Mouse (Mus musculus): ENCODE data around the gene Nceh1. TPM values are rescaled to one million over a fixed set of nuclear protein-coding genes. Genes with fewer than 3 reads are reported as not detected.
A peak's percentile ranks its signal among the peaks of the same experiment; 100 is the strongest.

Nceh1 gene
- polyA plus RNA-seq (2015; fragmentation: Nextera tagmentation; extraction: Ambion mirVana), result 9.4 and 10.1 TPM in 2 replicates

DNA sequence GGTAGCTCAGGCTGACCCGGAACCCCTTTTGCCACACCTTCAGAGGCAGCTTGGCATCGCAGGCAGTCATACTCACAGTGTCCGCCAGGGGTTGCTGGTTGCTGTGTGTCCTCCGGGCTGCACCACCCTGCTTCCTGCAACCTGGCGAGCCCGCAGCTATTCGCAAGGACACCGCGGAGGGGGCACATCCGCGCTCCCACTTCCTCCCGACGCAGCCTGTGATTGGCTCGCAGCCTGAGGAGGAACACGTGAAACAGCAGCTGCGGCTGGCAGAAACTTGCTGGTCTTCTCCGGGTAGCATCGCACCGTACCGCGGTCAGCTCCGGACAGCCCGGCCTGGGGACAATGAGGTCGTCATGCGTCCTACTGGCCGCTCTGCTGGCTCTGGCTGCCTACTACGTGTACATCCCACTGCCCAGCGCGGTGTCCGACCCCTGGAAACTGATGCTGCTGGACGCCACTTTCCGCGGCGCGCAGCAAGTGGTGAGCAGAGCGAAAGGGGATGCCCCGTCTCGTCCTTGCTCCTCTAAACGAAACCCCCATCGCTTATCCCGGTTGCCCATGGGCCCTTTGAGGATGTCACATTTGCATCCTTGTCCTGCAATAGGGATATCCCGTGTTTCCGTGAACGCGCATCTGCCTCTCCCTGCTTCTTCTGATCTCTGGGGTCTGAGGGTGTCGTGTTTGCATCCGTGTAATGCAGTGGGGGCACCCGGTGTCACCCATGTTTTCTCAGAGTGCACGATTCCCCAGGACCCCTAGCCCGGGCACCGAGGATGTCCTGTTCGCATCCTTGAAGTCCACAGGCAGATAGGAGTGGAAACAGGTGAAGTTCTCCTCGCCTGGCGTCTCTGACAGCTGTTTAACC is at the start of gene Nceh1:
Nceh1 (plus strand) TSS at position 233 of the 868 bp plus-strand sequence.
- no peaks in the 10 kb centered on the region for H3K9me3 ChIP-seq (ENCODE audit: control insufficient read depth, low read length)
- peak; percentile 98 for ATAC-seq
- H3K4me3 ChIP-seq (ENCODE audit: low read length), result peak within 1 kb of the TSS; percentile 68
- 0 out of 2 replicates have a peak, but pooled peaks cover 3% of the 10 kb centered on the region for H3K4me1 ChIP-seq (ENCODE audit: control insufficient read depth, insufficient read depth, low read length)
- H3K4me2 ChIP-seq (ENCODE audit: low read depth, low read length), result peak within 1 kb of the TSS; percentile 82
- H3K27ac ChIP-seq (ENCODE audit: low read length), result 0 out of 2 replicates have a peak within 1 kb of the TSS, but pooled peaks have one; percentile 16
- no peaks in the 10 kb centered on the region for H3K36me3 ChIP-seq (ENCODE audit: control insufficient read depth, insufficient read depth, low read length)
- WGBS, result under 1% methylated on average over 54 of the region's 54 CpGs
- peak within 1 kb of the TSS; percentile 78 for H3K9ac ChIP-seq (ENCODE audit: low read depth, low read length)
- H3K27me3 ChIP-seq (replicated peaks; ENCODE audit: control insufficient read depth, insufficient read depth, low read length), result no peaks in the 10 kb centered on the region

DNA sequence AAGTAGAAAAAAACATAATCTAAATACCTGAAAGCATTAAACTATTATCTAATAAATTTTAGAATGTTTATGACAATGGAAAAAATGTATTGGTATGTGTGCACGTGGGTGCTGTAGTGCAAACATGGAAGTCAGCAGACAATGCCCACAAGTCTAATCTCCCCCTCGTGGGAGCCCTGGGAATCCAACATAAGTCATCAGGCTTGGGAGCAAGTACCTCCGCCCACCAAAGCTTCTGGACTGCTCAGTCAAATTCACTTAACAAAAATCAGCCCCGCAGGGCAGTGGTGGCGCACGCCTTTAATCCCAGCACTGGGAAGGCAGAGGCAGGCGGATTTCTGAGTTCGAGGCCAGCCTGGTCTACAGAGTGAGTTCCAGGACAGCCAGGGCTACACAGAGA is 42.7 kb upstream of the Nceh1 start:
- no peaks in the 10 kb centered on the region for H3K4me1 ChIP-seq (ENCODE audit: control insufficient read depth, insufficient read depth, low read length)

DNA sequence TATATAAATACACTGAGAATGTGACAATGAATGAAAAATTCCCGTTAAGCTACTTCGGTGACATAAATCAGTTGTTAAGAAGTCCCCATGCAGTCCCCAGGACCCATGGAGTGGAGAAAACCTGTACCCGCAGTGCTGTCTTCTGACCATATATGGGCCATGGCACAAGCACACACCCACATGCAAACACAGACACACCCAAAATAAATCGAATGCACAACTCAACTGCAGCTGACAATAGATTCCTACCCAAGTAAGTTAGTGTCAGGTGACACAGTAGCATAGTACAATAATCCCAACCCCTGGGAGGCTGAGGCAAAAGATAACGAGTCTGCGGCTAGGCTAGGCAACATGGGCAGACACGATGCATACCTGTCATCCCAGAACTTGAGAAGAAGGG is 39.2 kb upstream of the Nceh1 start:
- Histone ChIP-seq H3K27me3 (replicated peaks; ENCODE audit: control insufficient read depth, insufficient read depth, low read length) (no peaks in the 10 kb centered on the region), H3K36me3 (ENCODE audit: control insufficient read depth, insufficient read depth, low read length) (peaks cover 14% of the 10 kb centered on the region; the same call in 1 of the 2 replicates), H3K27ac (ENCODE audit: low read length) (no peak overlapping the region), H3K9me3 (ENCODE audit: control insufficient read depth, low read length) (no peaks in the 10 kb centered on the region), H3K4me2 (ENCODE audit: low read depth, low read length) (no peak overlapping the region), H3K9ac (ENCODE audit: low read depth, low read length) (no peak overlapping the region), H3K4me1 (ENCODE audit: control insufficient read depth, insufficient read depth, low read length) (no peaks in the 10 kb centered on the region), H3K4me3 (ENCODE audit: low read length) (no peak overlapping the region)
- WGBS, result 77% methylated on average over 7 of the region's 7 CpGs
- ATAC-seq, result peak; percentile 77

More for the DNA sequence above, 42.7 kb upstream of the Nceh1 start:
- 89% methylated on average over 8 of the region's 8 CpGs for whole genome bisulfite sequencing
- Histone ChIP-seq H3K9ac (ENCODE audit: low read depth, low read length) (no peak overlapping the region), H3K9me3 (ENCODE audit: control insufficient read depth, low read length) (no peaks in the 10 kb centered on the region), H3K27ac (ENCODE audit: low read length) (no peak overlapping the region), H3K4me3 (ENCODE audit: low read length) (no peak overlapping the region), H3K4me2 (ENCODE audit: low read depth, low read length) (no peak overlapping the region), H3K36me3 (ENCODE audit: control insufficient read depth, insufficient read depth, low read length) (peaks cover 25% of the 10 kb centered on the region; the same call in 1 of the 2 replicates), H3K27me3 (replicated peaks; ENCODE audit: control insufficient read depth, insufficient read depth, low read length) (no peaks in the 10 kb centered on the region)
- no peak for ATAC-seq

DNA sequence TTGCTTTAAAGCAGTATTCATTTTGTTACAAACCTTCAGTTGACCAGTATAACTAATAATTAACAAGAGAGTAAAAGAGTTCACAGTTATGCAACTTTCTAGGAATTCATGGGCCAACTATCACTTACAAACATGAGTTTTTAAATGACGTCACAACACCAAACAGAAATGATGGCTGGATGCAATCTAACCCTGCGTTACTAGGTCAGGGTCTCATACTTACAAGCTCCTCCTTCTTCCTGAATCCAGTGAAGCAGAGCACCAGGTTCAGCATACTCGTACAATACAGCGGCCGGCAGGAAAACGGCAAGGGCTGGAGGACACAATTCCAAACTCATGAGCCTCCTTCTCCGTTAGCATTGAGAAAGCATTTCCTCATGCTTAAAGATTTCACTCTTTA is 37.0 kb upstream of the Nceh1 start:
- no peak for ATAC-seq
- Histone ChIP-seq H3K4me2 (ENCODE audit: low read depth, low read length) (no peak overlapping the region), H3K4me3 (ENCODE audit: low read length) (no peak overlapping the region), H3K9ac (ENCODE audit: low read depth, low read length) (no peak overlapping the region), H3K27me3 (replicated peaks; ENCODE audit: control insufficient read depth, insufficient read depth, low read length) (no peaks in the 10 kb centered on the region), H3K36me3 (ENCODE audit: control insufficient read depth, insufficient read depth, low read length) (peaks cover 15% of the 10 kb centered on the region; the same call in 1 of the 2 replicates), H3K4me1 (ENCODE audit: control insufficient read depth, insufficient read depth, low read length) (no peaks in the 10 kb centered on the region), H3K9me3 (ENCODE audit: control insufficient read depth, low read length) (no peaks in the 10 kb centered on the region), H3K27ac (ENCODE audit: low read length) (no peak overlapping the region)
- WGBS, result 86% methylated on average over 7 of the region's 7 CpGs

DNA sequence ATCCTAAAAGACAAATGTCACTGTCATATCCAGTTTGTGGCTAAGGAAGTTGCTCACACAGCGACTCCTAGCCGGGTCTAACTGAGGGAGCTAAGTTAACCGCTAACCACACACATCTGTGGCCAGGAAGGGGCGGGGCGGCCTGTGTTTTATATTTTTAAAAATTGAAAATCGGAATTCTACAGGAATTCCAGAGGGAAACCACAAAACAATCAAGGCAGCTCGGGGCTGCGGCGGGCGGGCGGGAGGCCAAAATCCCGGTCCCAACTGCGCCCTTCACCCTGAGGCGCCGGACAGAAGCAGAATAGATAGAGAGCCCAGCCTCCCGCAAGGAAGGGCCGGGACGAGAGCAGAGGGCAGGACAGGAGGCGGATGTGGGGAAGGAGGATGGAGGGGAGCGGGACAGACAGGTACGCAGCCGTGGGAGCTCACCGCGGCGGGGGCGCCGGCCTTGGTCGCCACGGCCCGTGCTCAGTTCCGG is 29.5 kb upstream of the Nceh1 start:
- Histone ChIP-seq H3K36me3 (ENCODE audit: control insufficient read depth, insufficient read depth, low read length) (peaks cover 4% of the 10 kb centered on the region; the same call in 1 of the 2 replicates), H3K9ac (ENCODE audit: low read depth, low read length) (peak overlapping the region; percentile 88), H3K4me3 (ENCODE audit: low read length) (peak overlapping the region; percentile 88), H3K4me1 (ENCODE audit: control insufficient read depth, insufficient read depth, low read length) (peaks cover 22% of the 10 kb centered on the region), H3K4me2 (ENCODE audit: low read depth, low read length) (peak overlapping the region; percentile 60), H3K27ac (ENCODE audit: low read length) (peak overlapping the region; percentile 76), H3K27me3 (replicated peaks; ENCODE audit: control insufficient read depth, insufficient read depth, low read length) (no peaks in the 10 kb centered on the region), H3K9me3 (ENCODE audit: control insufficient read depth, low read length) (no peaks in the 10 kb centered on the region)
- peak; percentile 47 for ATAC-seq
- under 1% methylated on average over 26 of the region's 31 CpGs for WGBS

DNA sequence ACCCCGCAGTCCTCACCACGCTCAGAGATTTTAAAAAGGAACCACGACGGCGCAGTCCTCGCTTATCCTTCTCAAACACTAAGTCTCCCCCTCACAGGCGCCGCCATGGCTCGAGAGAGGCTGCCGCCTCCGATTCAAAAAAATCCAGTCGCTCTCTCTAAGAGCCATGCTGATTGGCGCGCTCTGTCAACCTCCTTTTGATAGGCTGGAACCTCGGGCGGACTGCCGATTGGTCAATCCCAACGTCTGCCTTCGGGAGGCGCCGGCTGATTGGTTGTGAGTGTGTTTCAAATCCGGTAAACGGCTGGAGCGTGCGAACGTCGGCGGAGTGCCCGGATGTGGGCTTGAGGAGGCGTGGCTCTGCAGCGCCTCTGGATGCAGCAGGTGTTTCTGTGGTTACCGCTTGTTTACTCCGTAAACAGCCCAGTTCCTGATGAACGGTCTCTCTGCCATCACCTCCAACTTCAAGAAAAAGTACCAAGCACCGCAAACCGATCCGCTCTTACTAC is 29.0 kb upstream of the Nceh1 start, which contains the start of gene Ect2:
Ect2 (minus strand) TSS at position 178 of the 509 bp plus-strand sequence.
- under 1% methylated on average over 37 of the region's 37 CpGs for WGBS
- peak within 1 kb of the TSS; percentile 76 for H3K27ac ChIP-seq (ENCODE audit: low read length)
- ATAC-seq, result peak; percentile 95
- H3K36me3 ChIP-seq (ENCODE audit: control insufficient read depth, insufficient read depth, low read length), result 0 out of 2 replicates have a peak, but pooled peaks cover 4% of the 10 kb centered on the region
- H3K9ac ChIP-seq (ENCODE audit: low read depth, low read length), result peak within 1 kb of the TSS; percentile 88
- no peaks in the 10 kb centered on the region for H3K27me3 ChIP-seq (replicated peaks; ENCODE audit: control insufficient read depth, insufficient read depth, low read length)
- H3K4me3 ChIP-seq (ENCODE audit: low read length), result peak within 1 kb of the TSS; percentile 88
- no peaks in the 10 kb centered on the region for H3K9me3 ChIP-seq (ENCODE audit: control insufficient read depth, low read length)
- H3K4me1 ChIP-seq (ENCODE audit: control insufficient read depth, insufficient read depth, low read length), result peaks cover 22% of the 10 kb centered on the region
- H3K4me2 ChIP-seq (ENCODE audit: low read depth, low read length), result peak within 1 kb of the TSS; percentile 60

DNA sequence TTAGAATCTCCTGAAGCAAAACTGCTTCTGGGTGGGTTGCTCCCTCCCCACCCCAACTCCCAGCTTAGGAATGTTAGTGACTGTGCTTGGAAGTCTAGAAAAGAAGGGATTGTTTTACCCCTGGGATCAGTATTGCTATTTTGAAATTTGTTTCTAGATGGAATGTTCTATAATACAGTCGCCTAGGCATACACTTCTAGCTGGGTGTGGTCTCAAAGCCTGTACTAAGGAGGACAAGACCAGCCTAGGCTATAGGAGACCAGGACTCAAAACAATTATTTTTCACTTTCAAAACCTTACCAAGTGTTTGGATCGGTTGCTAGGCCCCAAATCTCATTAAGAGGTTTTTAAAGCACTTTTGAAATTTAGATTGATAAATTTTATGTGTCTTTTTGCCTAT is 28.5 kb upstream of the Nceh1 start:
- Histone ChIP-seq H3K27me3 (replicated peaks; ENCODE audit: control insufficient read depth, insufficient read depth, low read length) (no peaks in the 10 kb centered on the region), H3K36me3 (ENCODE audit: control insufficient read depth, insufficient read depth, low read length) (0 out of 2 replicates have a peak, but pooled peaks cover 4% of the 10 kb centered on the region), H3K4me3 (ENCODE audit: low read length) (peak overlapping the region; percentile 88), H3K9me3 (ENCODE audit: control insufficient read depth, low read length) (no peaks in the 10 kb centered on the region), H3K9ac (ENCODE audit: low read depth, low read length) (peak overlapping the region; percentile 41; the same call in 1 of the 2 replicates), H3K27ac (ENCODE audit: low read length) (peak overlapping the region; percentile 61), H3K4me2 (ENCODE audit: low read depth, low read length) (peak overlapping the region; percentile 50), H3K4me1 (ENCODE audit: control insufficient read depth, insufficient read depth, low read length) (peaks cover 22% of the 10 kb centered on the region)
- WGBS, result 47% methylated on average over 2 of the region's 2 CpGs
- ATAC-seq, result 0 out of 2 replicates have a peak, but pooled peaks have one; percentile 7

DNA sequence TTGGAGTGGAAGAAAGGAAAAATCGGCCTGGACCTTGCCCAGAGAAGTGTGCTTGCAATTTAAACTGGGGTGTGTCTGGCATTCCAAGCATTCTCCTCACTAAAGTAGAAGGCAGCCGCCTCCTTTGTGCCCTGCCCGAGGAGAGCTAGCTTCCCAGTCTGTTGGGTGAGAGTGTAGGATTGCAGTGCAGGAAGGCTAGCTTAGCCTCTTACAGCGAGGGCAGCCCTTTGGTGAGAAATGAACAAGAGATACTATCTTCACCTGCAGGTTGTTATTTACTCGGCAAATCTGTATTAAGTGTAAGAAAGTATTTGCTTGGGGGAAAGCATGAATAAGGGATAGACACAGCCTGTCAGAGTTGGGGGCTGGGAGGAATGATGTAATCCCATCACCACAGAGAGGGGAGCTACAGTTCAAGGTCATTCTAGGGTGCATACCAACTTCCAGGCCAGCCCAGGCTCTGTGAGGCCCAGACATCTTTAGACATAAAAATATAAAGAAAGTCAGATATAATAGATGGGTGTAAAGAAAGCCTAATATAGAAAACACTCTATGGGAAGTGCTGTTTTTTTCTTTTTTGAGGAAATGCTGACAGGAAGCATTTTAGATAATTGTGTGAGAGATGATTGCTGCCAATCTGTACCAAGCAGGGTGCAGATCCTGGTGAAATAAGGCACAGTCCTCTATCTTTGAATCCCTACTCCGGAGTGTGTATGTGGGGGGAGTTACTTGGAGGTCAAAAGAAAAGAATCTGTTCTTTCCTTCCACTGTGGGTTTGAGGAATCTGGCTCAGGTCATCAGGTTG is 27.5 kb upstream of the Nceh1 start:
- ATAC-seq, result peak; percentile 46
- H3K9ac ChIP-seq (ENCODE audit: low read depth, low read length), result peak overlapping the region; percentile 14; the same call in 1 of the 2 replicates
- H3K27ac ChIP-seq (ENCODE audit: low read length), result peak overlapping the region; percentile 61
- H3K4me1 ChIP-seq (ENCODE audit: control insufficient read depth, insufficient read depth, low read length), result peaks cover 22% of the 10 kb centered on the region
- 0 out of 2 replicates have a peak overlapping the region, but pooled peaks have one; percentile 24 for H3K4me2 ChIP-seq (ENCODE audit: low read depth, low read length)
- no peaks in the 10 kb centered on the region for H3K27me3 ChIP-seq (replicated peaks; ENCODE audit: control insufficient read depth, insufficient read depth, low read length)
- H3K9me3 ChIP-seq (ENCODE audit: control insufficient read depth, low read length), result no peaks in the 10 kb centered on the region
- WGBS, result 18% methylated on average over 6 of the region's 6 CpGs
- no peak overlapping the region for H3K4me3 ChIP-seq (ENCODE audit: low read length)
- no peaks in the 10 kb centered on the region for H3K36me3 ChIP-seq (ENCODE audit: control insufficient read depth, insufficient read depth, low read length)
